In the genomic region with DNA sequence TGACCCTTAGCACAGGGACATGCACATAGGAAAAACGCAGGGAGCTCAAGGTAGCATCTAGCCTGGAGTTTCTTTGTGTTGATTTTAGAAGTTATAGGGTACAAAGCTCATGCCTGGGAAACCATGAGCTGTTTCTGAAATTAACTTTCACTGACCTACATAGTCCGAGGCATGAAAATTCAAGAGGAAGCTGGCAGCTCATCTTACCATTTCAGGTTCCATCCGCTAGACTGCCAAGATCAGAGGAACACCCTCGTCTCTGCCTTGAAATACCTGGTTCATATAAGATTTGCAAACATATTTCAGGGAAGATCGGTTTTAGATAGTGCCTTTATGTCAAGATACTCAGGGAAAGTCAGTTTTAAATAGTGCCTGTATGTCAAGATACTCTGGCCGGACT, we compare ENCODE assay signal across 15 mouse cellular contexts.
"Had no signal": no experiment of that assay in that cellular context is flagged by ENCODE, and none has a peak within 500 bp of the region (broad histone marks: within the 10 kb centered on the region; RNA-seq: fewer than 3 reads in every experiment).

No protein-coding gene starts in this region.

- H3K27me3 ChIP-seq: limb, embryonic 12.5 days; liver, embryonic 15.5 days; lung, embryonic 15.5 days; megakaryocyte, embryonic 14.5 days; midbrain, embryonic 15.5 days; neural tube, embryonic 12.5 days had no signal

- H3K9ac ChIP-seq: limb, embryonic 12.5 days; liver, embryonic 15.5 days; lung, embryonic 15.5 days; midbrain, embryonic 15.5 days; neural tube, embryonic 12.5 days had no signal

- H3K4me2 ChIP-seq: limb, embryonic 12.5 days; liver, embryonic 15.5 days; lung, embryonic 15.5 days; midbrain, embryonic 11.5 days; midbrain, embryonic 15.5 days; neural tube, embryonic 12.5 days had no signal

- H3K36me3 ChIP-seq: limb, embryonic 12.5 days; liver, embryonic 15.5 days; lung, embryonic 15.5 days; midbrain, embryonic 15.5 days; neural tube, embryonic 12.5 days had no signal

- H3K27ac ChIP-seq: kidney, postnatal 0 days; layer of hippocampus, adult 2 months; limb, embryonic 12.5 days; liver, embryonic 15.5 days; lung, embryonic 15.5 days; macrophage; midbrain, embryonic 15.5 days; neural tube, embryonic 12.5 days had no signal

- H3K4me3 ChIP-seq: layer of hippocampus, adult 2 months; limb, embryonic 12.5 days; liver, embryonic 15.5 days; lung, embryonic 15.5 days; megakaryocyte, embryonic 14.5 days; midbrain, embryonic 15.5 days; neural tube, embryonic 12.5 days had no signal

- ATAC-seq: midbrain, embryonic 15.5 days had no signal

- H3K4me1 ChIP-seq: limb, embryonic 12.5 days; liver, embryonic 15.5 days; lung, embryonic 15.5 days; megakaryocyte, embryonic 14.5 days; midbrain, embryonic 15.5 days had no signal

- H3K9me3 ChIP-seq: limb, embryonic 12.5 days; liver, embryonic 15.5 days; lung, embryonic 15.5 days; midbrain, embryonic 15.5 days; neural tube, embryonic 12.5 days had no signal

- DNase-seq: kidney, adult 9 months; kidney, postnatal 36 days; liver; lung, postnatal 14 days; thymus, postnatal 4 days had no signal
